Mouse (Mus musculus): ENCODE data around the gene Mto1.
"Not testable (repeated sequence)": the region's sequence is repeated elsewhere in the genome, so short reads cannot be mapped to it uniquely, and the experiment has no call there.

Gene Mto1

DNA sequence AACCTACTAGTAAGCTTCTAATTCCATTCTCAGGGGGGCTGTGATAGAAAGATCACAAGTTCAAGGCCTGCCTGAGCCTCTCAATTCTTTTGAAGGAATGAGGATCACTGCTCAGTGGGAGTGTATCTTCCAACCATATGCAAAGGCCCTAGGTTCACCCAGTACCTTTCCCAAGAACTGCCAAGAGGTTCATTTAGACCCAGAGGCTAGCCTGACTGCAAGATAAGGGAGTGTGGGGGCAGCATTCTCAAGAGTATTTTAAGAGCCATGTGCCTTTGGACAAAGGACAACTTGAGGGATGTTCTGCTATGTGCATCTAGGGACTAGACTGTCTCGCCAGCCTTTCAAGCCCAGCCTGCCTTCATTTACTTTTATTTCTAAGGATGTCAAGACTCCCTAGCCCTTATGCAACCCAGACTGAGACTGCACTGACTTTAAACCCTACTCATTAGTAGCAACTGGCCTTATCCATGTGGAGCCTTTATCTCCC lies 28.6 kb downstream of the Mto1 start:
- peak; percentile 31 for DNase-seq

DNA sequence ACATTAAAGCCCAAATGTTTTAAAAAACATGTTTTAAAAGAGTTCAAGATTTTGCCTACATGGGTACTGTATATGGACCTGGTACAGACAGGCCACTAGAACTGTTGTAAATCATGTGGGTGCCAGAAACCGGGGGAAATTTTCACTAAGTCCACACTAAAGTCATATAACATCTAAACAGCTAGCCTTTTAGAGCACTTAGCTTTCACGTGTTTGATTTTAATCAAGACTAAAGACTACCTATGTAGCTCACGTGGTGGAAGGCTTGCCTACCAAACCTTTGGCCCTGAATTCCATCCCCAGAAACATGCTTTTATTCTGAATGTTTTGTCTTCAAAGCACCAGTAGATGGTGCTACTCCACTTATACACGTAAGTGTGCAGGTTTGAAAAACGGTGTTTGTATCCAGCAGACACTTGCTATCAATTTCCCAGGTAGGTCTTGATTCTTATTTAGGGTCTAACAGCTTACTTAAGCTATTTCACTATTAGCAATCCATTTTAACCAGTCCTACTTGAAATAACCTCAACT lies 29.1 kb downstream of the Mto1 start:
- peak; percentile 20 for DNase-seq

DNA sequence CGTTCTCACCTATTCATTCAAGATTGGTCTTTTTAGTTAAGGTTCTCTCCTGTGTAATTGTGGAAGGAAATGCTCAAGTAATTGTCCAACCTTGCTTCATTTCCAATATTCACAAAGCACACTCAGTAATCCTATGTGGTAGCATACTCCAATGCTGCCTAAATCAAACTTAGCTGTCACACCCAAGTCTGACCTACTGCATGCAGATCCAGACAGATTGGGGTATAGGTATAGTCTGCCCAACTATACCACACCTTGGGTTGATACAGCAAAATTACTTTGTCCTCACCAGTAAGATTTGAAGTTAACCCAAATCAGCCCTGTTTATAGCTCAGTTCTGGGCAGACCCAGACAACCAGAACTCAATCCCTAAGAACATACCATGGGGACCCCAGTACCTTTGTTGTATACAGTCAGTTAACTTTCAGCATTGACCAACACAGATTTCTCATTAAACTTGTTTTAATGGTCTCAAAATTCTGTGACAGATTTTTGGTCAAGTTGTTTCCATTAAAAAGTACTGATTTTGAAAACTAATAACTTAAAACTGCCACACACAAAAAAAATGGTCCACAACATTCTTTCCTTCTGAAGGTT lies 30.1 kb downstream of the Mto1 start:
- DNase-seq = not testable (repeated sequence)

DNA sequence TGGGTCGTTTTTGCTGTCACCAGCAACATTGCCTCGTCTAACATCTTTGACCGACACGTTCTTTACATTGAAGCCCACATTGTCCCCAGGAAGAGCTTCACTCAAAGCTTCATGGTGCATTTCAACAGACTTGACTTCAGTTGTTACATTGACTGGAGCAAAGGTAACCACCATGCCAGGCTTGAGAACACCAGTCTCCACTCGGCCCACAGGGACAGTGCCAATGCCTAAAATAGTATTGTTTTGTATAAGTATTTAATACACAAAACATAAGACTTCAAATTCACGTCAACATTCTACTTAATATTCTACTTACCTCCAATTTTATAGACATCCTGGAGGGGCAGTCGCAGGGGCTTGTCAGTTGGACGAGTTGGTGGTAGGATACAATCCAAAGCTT lies 31.3 kb downstream of the Mto1 start:
- DNase-seq = not testable (repeated sequence)

DNA sequence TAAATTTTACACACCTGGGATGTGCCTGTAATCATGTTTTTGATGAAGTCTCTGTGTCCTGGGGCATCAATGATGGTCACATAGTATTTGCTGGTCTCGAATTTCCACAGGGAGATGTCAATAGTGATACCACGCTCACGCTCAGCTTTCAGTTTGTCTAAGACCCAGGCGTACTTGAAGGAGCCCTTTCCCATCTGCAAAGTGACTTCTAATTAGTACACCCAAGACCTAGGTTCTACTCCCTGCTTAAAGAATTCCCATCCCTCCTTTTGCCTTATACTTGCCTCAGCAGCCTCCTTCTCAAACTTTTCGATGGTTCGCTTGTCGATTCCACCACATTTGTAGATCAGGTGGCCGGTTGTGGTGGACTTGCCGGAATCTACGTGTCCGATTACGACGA lies 32.2 kb downstream of the Mto1 start:
- not testable (repeated sequence) for DNase-seq

DNA sequence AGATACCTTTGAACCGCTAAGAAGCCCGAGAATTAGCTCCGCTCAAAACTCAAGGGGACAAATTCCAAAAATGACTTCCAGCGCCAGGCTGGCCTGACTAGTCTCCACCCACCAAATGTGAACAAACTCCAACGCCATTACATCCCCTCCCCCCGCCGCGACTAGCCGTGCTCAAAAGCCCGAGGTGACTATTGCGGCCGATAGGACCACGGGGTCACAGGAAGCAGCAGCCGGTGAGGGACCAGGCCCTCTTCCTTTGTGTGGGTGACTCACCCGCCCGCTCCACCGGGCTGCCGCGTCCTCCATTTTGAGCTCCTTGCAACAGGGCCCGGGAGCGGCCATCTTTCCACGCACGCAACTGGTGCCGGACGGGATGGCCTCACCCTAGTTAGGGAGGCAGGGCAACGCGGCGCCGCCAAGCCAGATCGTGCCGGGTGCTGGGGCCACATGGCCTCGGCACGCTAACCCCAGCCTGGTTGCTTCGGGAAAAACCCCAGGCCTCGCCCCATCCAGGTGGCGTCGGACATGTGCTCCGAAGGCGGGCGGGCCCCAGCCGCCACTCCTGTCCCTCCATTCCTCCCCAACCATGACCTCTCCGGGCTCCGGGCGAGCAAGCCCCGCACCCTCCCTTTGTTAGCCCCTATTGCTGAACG lies 32.8 kb downstream of the Mto1 start:
- DNase-seq = peak; percentile 81

DNA sequence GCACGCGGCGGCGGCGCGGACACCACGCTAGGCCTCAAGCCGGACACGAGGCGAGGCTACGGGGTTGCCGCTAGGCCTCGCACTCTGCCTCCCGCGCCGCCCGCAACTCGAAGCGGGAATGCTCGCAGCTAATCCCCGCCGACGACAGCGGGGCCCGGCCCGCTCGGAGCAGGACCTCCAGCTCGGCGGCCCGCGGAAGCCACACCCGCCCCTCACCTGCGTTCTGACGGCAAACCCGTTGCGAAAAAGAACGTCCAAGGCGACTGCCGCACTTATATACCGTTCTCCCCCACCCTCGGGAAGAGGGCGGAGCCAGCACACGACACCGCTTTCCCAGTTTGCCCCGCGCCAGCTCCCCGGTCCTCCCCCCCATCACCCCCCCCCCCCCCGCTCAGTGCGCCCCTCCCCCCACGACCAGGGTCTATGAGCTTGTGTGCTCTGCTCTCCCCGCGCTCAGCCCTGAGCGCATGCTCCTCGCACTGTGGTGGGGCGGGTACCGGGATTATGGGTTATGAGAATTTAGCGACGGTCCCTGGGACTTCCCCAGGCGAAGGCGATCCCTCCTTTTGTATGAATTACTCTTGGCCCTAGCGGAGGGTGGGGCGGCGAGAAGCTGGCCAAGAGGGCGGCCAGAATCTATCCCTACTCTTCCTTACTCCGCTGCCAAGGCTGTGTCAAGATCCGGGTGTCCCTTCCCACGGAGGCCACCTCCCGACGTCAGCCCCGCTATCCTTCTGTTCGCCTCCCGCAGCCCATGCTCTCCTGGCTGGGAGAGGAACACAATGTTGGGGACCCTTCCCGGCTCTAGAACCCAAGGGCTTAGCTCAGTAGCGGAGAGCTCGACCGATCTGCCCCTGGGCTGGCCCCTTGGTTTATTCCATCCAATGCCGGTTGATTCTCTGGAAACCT lies 33.7 kb downstream of the Mto1 start:
- DNase-seq = peak; percentile 94

DNA sequence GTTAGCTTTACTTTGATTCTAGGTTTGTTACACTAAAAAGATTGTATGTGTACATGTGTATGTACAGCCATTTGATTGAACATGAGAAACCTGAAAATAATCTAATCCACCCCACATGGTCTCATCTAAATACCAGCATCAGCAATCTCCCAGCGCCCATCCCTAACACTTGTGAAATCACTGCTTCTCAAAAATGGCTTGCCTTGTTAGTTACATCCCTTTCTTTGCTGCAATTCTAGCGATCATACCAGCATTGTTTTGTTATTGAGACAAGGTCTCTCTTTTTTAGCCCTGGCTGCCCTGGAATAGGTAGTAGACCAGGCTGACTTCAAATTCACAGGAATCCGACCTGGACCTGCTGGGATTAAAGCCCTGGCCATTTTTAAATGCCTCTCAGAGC lies 34.4 kb downstream of the Mto1 start:
- no peak for DNase-seq

DNA sequence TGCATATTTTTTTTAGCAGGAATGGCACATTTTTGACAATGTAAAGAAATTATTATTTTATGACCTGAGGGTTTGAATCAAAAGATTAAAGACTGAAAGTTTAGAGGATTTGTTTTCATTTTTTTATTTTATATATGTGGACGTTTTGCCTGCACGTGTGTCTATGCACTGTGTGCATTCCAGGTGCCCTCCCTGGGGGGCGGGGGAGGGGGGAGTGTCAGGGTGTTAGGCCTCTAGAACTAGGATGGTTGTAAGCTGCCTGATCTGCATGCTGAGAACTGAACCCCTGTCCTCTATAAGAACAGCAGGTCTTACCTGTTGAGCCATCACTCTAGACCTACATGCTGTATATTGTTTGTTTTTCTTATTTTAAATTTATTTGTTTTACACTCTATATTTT lies 36.7 kb downstream of the Mto1 start:
- no peak for DNase-seq

DNA sequence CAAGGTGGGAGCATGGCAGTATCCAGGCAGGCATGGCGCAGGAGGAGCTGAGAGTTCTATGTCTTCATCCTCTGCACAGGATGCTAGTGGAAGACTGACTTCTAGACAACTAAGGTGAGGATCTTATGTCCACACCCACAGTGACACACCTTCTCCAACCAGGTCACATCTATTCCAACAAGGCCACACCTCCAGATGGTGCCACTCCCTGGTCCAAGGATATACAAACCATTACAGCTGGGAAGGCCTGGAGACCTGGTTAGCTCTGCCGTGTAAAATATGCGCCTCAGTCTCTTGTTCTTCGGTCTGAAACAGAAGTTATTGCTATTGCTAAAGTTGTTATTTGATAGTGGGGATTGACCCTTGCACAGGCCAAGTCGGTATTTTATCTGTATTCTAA lies 40.0 kb downstream of the Mto1 start:
- DNase-seq = not testable (repeated sequence)

DNA sequence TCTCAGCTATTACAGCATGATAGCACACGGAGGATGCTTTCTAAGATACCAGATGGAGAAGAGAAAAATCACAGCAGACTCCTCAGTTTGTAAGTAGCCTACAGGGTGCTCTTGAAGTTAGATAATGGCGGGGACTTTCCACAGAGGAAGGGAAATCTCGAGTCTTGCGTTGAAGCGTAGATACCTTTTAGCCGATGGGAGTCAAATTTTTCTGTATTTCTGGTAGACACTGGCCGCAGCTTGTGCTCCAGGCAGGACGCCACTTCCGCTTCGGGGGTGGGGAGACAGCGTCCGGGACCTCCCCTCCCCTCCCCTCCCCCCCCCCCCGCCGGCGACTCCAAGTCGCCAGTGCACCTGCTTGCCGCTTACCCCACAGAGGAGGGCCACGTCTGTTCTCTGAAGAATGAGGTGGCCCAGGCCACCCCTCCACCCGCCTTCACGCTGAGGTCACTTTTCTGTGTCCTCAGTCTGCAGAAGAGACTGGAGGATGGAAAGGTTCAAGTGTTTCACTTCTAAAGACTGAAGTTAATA lies 40.9 kb downstream of the Mto1 start, which contains the start of gene Eef1a1:
Gene Eef1a1 (minus strand): TSS at position 262 of the 531 bp plus-strand sequence.
- DNase-seq = peak; percentile 57

DNA sequence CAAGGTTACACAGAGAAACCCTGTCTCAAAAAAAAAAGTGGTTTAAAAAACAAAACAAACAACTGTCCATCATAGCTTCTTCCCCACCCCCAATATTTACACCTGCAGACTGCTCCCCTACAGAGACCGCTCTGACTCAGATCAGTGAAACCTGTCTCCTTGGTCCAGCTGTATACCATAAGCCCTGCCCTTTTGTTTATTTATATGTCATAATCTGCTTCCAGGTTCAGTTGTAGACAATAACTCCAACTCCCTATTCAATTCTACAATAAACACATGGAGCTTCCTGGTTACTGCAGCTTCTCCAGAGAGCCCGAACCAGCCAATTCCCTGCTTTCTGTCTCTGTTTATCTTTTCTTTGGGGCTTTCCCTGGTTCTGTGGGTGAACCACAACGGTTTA lies 43.2 kb downstream of the Mto1 start:
- no peak for DNase-seq

DNA sequence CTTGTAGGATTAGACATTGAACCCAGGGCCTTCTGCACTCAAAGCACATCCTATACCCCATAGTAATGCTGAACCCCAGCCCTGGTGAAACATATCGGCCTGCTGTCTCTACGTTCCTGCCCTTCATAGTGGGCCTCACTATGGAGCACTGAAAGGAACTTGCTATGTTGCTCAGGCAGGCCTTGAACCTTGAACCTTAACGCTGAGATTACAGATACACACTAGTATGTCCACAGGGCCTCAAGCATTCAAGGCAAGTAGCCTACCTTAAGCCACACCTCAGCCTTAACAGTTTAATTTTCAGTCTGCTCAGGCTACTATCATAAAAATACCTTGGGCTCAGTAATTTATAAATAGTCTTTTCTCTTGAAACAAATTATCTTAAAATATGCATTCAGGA lies 44.2 kb downstream of the Mto1 start:
- no peak for DNase-seq

DNA sequence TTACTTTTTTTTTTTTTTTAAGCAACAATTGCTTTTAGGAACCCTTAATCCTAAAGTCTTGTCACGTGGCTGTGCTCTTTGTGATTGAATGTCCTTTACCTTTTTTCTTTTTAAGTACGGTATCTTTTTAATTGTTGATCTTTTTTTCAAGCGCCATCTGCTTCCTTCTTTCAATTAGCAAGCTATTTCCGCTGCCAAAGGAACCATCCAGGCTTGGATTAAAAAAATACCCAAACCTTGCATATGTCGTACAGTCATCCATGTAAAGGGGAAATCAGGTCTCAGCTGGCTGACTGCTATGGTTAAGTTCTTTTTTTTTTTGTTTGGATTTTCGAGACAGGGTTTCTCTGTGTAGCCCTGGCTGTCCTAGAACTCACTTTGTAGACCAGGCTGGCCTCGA lies 45.2 kb downstream of the Mto1 start:
- no peak for DNase-seq

DNA sequence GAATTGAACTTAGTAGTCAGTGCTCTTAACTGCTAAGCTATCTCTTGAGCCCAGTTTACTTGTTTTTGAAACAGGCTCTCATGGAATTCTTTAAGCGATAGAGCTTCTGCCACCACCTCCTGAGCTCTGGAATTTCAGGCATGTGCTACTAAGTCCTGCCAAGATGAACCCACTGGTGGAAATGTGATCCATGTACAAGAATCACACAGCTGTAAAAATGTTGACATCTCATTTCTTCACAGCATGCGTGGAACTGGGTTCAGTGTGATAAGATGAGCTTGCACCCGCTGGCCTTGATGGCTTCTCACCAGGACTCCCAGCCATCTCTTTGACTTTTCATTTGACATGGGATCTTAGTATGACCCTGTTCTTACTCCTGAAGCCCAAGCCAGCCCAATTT lies 52.4 kb downstream of the Mto1 start:
- DNase-seq = no peak

DNA sequence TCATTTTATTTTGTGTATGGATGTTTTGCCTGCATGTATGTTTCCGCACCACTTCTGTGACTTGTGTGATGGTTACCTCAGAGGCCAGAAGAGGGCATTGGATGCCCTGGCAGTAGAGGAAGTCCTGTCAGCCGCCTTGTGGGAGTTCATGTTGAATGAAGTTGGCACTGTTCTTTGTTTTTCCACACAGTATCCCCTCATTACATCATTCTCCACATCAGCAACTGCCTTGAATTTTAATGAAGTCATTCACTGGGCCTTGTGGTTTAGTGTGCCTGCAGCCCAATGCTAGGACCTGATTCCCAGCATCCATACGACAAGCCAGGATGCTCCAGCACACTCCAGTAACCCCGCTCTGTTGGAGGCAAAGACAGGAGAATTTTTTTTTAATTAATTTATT lies 53.3 kb downstream of the Mto1 start:
- DNase-seq = no peak

DNA sequence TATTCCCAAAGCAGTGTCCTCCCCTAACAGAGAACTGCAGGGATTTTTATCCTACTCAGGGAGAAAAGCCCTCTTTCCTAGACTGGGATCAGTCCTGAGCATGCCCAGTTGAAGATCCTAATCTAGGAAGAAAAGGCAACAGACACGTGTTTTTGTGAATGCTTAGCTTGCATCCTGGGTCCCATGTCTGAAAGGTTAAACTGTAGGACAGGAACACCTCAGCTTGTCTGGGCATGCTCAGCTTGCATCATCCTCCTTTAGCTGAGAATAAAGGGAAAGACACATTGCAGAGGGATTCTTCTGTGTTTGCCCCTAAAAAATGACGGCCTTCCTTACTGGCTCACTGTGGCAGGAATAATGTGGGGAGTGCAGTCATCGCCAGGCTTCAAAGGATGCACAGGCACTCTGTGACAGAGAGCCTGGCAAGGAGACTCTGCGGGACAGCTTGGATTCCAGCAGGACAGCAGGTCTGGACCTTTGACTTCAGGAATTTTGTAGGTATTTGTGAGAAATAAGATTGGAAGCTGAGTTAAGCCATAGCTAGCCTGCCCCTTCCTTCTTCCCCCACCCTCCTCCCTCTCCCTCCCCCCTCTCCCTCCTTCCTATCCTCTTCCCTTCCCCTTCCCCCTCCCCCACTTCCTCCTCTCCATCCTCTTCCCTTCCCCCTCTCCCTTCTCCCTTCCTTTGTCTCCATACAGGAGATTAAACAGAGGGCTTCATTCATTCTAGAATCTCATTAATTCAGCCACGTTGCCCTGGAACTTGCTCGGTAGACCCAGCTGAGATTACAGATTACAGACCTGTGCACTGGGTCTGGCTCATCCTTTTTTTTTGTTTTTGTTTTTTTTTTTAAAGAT lies 55.4 kb downstream of the Mto1 start:
- DNase-seq = no peak

DNA sequence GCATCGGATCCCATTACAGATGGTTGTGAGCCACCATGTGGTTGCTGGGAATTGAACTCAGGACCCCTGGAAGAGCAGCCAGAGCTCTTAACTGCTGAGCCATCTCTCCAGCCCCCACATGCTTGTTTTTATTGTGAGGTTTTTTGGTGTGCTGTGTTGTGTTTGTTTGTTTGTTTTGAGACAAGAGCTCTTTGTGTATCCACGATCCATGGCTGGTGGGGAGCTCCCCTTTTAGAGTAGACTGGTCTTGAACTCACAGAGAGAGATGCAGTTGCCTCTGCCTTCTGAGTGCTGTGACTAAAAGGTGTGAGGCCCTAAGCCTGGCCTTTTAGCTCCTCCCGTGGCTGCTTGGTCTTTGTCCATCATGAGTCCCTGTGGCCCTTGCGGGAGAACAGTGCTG lies 56.1 kb downstream of the Mto1 start:
- no peak for DNase-seq

DNA sequence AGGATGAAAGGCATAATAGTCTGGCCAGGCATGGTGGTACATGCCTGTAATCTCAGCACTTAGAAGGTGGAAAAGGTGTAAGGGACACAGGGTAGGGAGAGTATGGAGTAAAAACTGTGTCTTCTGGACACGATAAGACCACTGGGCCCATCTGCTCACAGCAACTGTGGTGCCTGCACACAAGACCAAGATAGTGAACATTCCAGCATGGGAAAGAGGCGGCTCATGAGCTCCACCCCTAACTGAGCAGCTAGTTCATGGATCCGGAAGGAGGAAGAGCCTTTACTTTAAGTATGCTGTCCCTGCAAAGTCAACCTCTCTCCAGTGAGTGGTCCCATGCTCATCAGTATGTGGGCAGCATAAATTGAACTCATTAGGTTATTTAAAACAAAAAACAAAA lies 56.7 kb downstream of the Mto1 start:
- no peak for DNase-seq

DNA sequence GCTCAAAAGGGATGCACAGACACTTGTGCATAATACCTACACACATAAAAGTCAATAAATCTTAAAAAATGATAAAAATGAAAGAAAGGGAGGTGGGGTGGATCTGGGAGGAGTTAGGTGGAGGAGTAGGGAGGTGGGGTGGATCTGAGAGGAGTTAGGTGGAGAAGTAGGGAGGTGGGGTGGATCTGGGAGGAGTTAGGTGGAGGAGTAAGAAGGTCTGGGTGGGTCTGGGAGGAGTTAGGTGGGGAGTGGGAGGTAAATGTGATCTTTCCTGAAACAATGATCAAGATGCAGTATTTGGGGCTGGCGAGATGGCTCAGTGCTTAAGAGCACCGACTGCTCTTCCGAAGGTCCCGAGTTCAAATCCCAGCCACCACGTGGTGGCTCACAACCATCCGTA lies 57.2 kb downstream of the Mto1 start:
- DNase-seq = no peak

DNA sequence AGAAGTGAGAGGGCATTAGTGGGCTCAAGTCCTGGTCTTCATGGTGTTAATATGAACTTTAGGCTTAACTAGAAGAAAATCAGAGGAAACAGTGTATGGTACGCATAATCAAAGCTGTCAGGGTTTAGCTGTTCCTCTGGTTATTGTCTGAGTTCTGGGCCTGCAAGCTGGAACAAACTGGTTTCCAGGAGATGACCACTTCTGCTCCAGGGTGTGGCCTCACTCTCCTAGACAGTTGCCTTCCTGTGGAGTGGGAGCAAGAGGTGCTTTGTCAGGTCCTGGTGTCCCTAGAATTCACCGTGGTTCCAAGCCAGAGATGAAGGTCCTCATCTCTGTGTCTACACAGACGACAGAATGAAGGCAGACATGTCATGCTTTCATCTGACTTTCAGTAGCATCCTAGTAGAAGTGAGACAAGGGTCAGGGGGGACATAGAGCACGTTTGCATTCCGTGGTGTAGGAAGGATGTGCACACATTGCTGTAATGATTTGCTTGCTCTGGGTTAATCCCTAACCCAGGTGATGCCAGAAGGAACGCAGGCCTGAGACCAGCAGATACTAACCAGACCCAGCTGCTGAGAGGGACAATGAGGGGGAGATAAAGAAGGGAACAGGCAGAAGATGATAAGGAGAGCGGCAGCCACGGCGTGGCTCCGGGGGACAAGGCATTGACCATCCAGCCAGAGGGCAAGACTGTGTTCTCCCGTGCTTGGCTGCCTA lies 58.2 kb downstream of the Mto1 start:
- peak; percentile 60 for DNase-seq

DNA sequence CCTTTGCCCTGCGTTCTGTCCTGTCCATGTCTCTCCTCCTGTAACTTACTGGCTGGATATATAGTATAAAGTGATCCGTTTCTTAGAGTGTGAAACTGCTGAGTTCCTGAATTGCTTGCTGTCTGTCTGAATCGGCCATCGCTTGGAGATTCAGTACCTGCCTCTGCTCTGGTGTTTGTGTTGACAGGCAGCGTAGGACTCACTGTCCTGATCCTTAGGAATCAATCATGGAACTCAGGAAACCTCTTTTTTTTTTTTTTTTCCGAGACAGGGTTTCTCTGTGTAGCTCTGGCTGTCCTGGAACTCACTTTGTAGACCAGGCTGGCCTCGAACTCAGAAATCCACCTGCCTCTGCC lies 58.7 kb downstream of the Mto1 start:
- no peak for DNase-seq

All from liver (tissue).